Mouse (Mus musculus) hindbrain, embryonic 16.5 days (tissue): ENCODE results near the gene Bbs9. TPM values are rescaled to one million over a fixed set of nuclear protein-coding genes. Genes with fewer than 3 reads are reported as not detected.
"Not testable (repeated sequence)": the region's sequence is repeated elsewhere in the genome, so short reads cannot be mapped to it uniquely, and the experiment has no call there.

Source experiments
- ATAC-seq: fragments of 200-750 bp; cut with Nextera tagmentation; 2 replicates; pipeline ENCODE4 v1.8.0; 2017; ENCODE audit warnings: moderate TSS enrichment, moderate library complexity
- H3K27ac ChIP-seq: fragments of 300-500 bp; sonication (generic); 2 replicates; pipeline ENCODE4 v1.5.1; 2014; ENCODE audit warnings: low read depth, mild to moderate bottlenecking, control low read depth, low read length, moderate library complexity
- H3K27me3 ChIP-seq: fragments of 300-500 bp; sonication (generic); replicated peaks from 2 replicates; pipeline ENCODE4 v1.6.1; 2014; ENCODE audit warnings: low read length; ENCODE audit not compliant: control insufficient read depth, insufficient read depth
- H3K36me3 ChIP-seq: fragments of 300-500 bp; sonication (generic); 2 replicates; pipeline ENCODE4 v1.6.1; 2014; ENCODE audit warnings: mild to moderate bottlenecking, low read length, moderate library complexity, mixed read lengths; ENCODE audit not compliant: control insufficient read depth, insufficient read depth
- H3K4me1 ChIP-seq: fragments of 300-500 bp; sonication (generic); 2 replicates; pipeline ENCODE4 v1.6.1; 2014; ENCODE audit warnings: low read depth, low read length; ENCODE audit not compliant: control insufficient read depth, insufficient read depth
- H3K4me2 ChIP-seq: fragments of 300-500 bp; sonication (generic); 2 replicates; pipeline ENCODE4 v1.6.1; 2014; ENCODE audit warnings: mild to moderate bottlenecking, low read length, control low read depth, moderate library complexity
- H3K4me3 ChIP-seq: fragments of 300-500 bp; sonication (generic); 2 replicates; pipeline ENCODE4 v1.5.1; 2014; ENCODE audit warnings: mild to moderate bottlenecking, low read length, control low read depth, moderate library complexity
- H3K9ac ChIP-seq: fragments of 300-500 bp; sonication (generic); 2 replicates; pipeline ENCODE4 v1.6.1; 2014; ENCODE audit warnings: low read depth, mild to moderate bottlenecking, control low read depth, low read length, moderate library complexity
- H3K9me3 ChIP-seq: fragments of 300-500 bp; sonication (generic); 2 replicates; pipeline ENCODE4 v1.6.1; 2014; ENCODE audit warnings: mild to moderate bottlenecking, low read length, moderate library complexity; ENCODE audit not compliant: control insufficient read depth
- WGBS: fragments of 180-500 bp; shearing (Covaris S2); extraction: QIAGEN DNeasy Blood & Tissue Kit; methylation state at CpG from one replicate; pipeline ENCODE4 v1.1.7; 2014; 5-methylcytosine and 5-hydroxymethylcytosine counted together
- polyA plus RNA-seq: library from polyadenylated mRNA; unstranded; fragments of >200 nt; fragmentation: Nextera tagmentation; extraction: Ambion mirVana; gene quantifications from 2 replicates; pipeline ENCODE4 v1.2.1, GENCODE M21; 2015

The Bbs9 gene
- polyA plus RNA-seq, 1 experiment from 2014 or later, result 18.3 TPM

DNA sequence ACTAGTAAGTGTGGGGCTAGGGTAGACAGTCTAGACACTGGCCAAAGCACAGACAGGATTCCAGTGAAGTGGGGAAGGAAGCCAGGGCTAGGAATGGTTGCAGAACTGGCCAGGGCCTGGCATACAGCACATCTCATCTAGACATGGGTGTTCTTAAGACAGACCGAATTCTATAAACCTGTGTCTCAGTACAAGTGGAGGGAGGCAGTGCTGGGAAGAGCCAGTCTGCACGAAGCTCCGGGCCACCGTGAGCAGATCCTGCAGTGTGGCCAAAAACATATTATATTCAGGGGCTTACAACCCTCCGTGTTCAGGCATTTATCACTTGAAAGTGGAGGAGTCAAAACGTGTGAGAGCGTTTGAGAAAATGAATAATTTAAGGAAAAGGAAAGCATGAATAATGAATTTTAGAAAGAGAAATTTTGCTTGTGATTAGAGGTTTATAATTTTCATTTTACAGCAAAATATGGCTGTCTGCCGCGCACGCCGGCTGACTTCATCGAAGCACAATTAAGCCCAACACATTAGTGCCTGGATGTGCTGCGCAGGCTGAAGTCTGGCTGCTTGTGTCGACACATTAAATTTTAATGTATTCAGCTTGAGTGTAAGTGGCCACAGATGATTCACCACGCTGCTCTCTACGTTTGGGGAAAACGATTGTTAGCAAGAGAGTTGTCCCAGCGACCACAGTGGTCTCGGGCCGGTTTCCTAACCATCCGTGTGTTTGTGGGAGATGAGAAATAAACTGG, 353.9 kb downstream of the Bbs9 start:
- Histone ChIP-seq H3K9ac (no peak overlapping the region; the same call in 1 of the 2 replicates), H3K4me2 (peak overlapping the region; percentile 35), H3K9me3 (no peaks in the 10 kb centered on the region), H3K4me1 (peaks cover 6% of the 10 kb centered on the region), H3K27ac (no peak overlapping the region), H3K4me3 (no peak overlapping the region), H3K36me3 (no peaks in the 10 kb centered on the region), H3K27me3 (no peaks in the 10 kb centered on the region; the same call in 1 of the 2 replicates)
- WGBS, result 54% methylated on average over 21 of the region's 21 CpGs
- peak; percentile 62 for ATAC-seq

DNA sequence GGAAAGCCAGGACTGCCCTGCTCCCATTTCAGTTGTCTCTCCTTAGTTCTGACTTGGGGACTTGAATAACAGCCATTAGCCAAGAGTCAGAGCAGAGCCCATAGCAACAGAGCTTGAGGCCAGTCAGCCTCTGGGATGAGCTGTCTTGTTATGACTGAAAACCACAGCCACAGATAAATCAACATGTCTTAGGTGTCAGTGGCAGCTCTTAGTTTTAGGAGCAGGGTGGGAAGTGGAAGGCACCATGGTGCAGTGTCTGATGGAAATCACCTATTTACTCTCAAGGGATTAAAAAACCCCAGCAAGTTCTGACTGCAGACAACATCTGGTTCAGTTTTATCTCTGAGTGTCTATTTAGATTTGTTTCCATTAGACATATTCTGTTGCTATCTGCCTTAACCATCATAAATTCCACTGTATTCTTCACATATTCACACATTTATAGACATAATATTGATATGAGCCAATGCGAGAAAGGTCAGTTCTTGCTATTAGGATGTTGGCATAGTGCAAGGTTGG, 359.5 kb downstream of the Bbs9 start:
- Histone ChIP-seq H3K4me3 (no peak overlapping the region), H3K4me1 (peaks cover 3% of the 10 kb centered on the region), H3K9ac (no peak overlapping the region), H3K27me3 (no peaks in the 10 kb centered on the region; the same call in 1 of the 2 replicates), H3K27ac (no peak overlapping the region), H3K9me3 (no peaks in the 10 kb centered on the region), H3K4me2 (no peak overlapping the region), H3K36me3 (no peaks in the 10 kb centered on the region)
- ATAC-seq, result no peak
- WGBS, result 100% methylated on average over 1 of the region's 1 CpGs

DNA sequence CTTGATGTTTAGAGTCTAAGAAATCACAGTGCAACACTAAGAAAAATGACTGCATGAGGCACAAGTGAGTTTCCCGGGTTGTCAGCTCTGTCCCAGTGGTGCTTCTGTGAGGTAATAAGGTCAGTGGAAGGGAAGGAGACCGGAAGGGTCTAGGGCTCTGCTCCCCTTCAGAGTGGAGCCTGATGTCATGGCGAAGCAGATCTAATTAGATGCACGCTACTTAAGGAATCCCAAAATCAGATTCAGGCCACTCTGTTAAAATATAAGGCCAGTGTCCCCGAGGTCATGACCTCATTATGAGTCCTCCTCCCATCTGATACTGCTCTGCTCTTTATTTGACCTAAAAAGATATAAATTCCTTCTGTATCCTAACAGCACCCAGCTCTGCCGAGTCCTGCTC, 361.5 kb downstream of the Bbs9 start:
- Histone ChIP-seq H3K4me1 (no peaks in the 10 kb centered on the region), H3K9me3 (no peaks in the 10 kb centered on the region), H3K4me2 (no peak overlapping the region), H3K27ac (no peak overlapping the region), H3K4me3 (no peak overlapping the region), H3K36me3 (no peaks in the 10 kb centered on the region), H3K27me3 (no peaks in the 10 kb centered on the region), H3K9ac (no peak overlapping the region)
- ATAC-seq, result no peak
- WGBS, result 26% methylated on average over 6 of the region's 6 CpGs

DNA sequence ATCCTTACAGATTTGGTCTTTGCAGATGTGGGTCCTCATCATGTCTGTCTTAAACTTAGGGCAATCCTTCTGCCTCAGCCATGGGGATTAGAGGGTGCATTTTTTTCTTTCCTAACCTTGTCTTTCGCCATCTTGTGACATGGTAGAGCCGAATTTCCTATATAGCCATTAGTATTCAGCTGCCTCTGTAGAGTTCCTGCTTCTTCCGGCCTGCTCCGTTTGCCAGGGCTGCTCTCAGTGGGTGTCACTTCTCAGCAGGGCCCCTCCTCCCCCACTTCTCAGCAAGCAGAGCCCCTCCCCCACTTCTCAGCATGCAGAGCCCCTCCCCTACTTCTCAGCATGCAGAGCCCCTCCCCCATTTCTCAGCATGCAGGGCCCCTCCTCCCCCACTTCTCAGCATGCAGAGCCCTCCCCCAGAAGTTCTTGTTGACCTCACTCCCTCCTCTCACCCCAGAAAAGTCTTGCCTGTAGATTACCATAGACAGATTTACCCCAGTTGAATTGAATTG, 362.2 kb downstream of the Bbs9 start:
- 20% methylated on average over 4 of the region's 4 CpGs for WGBS
- Histone ChIP-seq H3K9me3 (no peaks in the 10 kb centered on the region), H3K27ac (no peak overlapping the region), H3K4me1 (no peaks in the 10 kb centered on the region), H3K36me3 (no peaks in the 10 kb centered on the region), H3K27me3 (no peaks in the 10 kb centered on the region), H3K4me3 (no peak overlapping the region), H3K4me2 (no peak overlapping the region), H3K9ac (no peak overlapping the region)
- ATAC-seq, result no peak

DNA sequence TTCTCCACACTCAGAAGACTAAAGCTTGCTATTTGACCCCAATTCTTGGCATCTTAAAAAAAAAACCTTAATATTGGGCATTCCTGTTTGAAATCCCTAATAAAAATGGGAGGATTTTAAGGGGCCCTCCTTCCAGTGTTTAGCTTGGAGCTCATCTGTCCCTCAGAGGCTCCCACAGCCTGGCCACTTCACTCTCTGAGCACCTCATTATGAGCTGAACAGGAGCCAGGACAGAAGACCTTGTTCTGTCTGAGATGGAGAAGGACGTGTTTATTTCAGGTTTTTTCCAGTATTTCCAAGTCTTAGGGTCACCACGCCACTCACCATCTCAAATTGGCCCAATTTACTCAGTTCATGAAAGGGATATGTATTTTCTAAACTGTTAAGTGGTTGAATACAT, 370.5 kb downstream of the Bbs9 start:
- 95% methylated on average over 2 of the region's 2 CpGs for WGBS
- H3K4me3 ChIP-seq, result no peak overlapping the region
- no peaks in the 10 kb centered on the region for H3K9me3 ChIP-seq
- H3K4me1 ChIP-seq, result no peaks in the 10 kb centered on the region
- H3K27ac ChIP-seq, result no peak overlapping the region
- no peak for ATAC-seq
- no peaks in the 10 kb centered on the region for H3K36me3 ChIP-seq
- no peak overlapping the region for H3K9ac ChIP-seq
- H3K4me2 ChIP-seq, result no peak overlapping the region
- H3K27me3 ChIP-seq, result no peaks in the 10 kb centered on the region

DNA sequence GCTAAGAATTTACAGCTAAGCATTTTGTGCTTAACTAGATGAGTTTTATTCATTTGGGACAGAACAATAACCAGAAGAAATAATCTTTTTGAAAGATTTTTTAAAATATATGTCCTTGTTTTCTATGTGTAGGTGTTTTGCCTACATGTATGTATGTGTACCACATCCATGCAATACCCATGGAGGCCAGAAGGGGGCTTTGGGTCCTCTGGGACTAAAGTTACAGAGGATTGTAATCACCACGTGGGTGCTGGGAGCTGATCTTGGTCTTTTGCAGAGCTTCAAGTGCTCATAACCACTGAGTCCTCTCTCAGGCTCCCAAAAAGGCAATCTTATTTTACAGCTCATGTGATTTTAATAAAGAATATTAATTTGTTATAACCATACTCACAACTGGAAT, 371.3 kb downstream of the Bbs9 start:
- no peak for ATAC-seq
- WGBS, result 76% methylated on average over 1 of the region's 1 CpGs
- Histone ChIP-seq H3K36me3 (no peaks in the 10 kb centered on the region), H3K9me3 (no peaks in the 10 kb centered on the region), H3K4me3 (no peak overlapping the region), H3K9ac (no peak overlapping the region), H3K4me1 (no peaks in the 10 kb centered on the region), H3K27me3 (no peaks in the 10 kb centered on the region), H3K27ac (no peak overlapping the region), H3K4me2 (no peak overlapping the region)

DNA sequence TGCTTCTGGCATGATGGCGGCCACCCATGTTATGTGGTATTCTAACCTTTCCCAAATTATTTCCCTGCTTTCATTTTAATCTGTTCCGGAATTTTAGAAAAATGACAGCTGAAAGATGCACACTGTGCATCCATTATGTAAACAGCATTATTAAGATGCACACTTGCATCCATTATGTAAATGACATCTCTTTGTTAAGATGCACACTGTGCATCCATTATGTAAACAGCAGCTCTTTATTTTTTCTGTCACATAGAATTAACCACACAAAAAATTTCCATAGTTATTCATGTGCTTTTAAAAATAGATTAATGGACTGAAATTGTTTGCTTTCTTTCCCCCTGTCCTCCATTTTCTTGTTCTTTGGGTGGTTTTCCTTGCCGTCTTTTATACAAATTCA, 373.3 kb downstream of the Bbs9 start:
- H3K9ac ChIP-seq, result no peak overlapping the region
- H3K27ac ChIP-seq, result no peak overlapping the region
- no peaks in the 10 kb centered on the region for H3K4me1 ChIP-seq
- no peaks in the 10 kb centered on the region for H3K9me3 ChIP-seq
- no peaks in the 10 kb centered on the region for H3K27me3 ChIP-seq
- no peak overlapping the region for H3K4me2 ChIP-seq
- 44% methylated on average over 3 of the region's 3 CpGs for WGBS
- no peaks in the 10 kb centered on the region for H3K36me3 ChIP-seq
- ATAC-seq, result peak; percentile 73
- H3K4me3 ChIP-seq, result no peak overlapping the region

DNA sequence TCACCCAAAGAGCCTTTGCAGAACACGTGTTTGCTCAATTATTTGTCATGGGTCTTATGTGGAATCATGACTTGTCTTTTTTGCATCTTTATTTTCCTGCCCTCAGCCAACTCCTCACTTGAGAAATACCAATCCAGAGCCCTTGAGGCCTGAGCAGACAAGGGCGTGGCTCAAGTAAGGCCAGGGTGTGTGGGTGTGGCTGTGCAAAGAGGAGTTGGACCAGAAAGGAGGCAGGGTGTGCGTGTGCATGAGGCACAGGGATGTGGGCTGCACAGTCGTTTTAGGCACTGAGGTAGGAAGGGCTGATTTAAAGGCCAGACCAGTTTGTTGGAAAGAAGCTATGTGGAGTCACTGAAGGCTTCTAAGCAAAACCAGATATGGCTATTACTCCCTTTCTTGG, 373.7 kb downstream of the Bbs9 start:
- Histone ChIP-seq H3K4me1 (no peaks in the 10 kb centered on the region), H3K9me3 (no peaks in the 10 kb centered on the region), H3K9ac (no peak overlapping the region), H3K4me2 (no peak overlapping the region), H3K27ac (no peak overlapping the region), H3K27me3 (no peaks in the 10 kb centered on the region), H3K4me3 (no peak overlapping the region), H3K36me3 (no peaks in the 10 kb centered on the region)
- ATAC-seq, result peak; percentile 50; the same call in 1 of the 2 replicates
- 48% methylated on average over 4 of the region's 4 CpGs for WGBS

DNA sequence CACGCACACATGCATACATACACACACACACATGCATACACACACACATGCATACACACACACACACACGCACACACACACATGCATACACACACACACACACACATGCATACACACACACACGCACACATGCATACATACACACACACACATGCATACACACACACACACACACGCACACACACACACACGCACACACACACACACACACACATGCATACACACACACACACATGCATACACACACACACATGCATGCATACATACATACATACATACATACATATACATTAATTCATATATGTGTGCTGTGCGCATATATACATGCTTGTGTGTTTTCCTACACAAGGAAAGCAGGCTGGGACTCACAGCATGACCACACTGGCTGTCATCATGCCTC, 393.6 kb downstream of the Bbs9 start:
- not testable (repeated sequence) for H3K4me3 ChIP-seq, H3K4me2 ChIP-seq, H3K36me3 ChIP-seq, H3K4me1 ChIP-seq, H3K9me3 ChIP-seq, H3K27me3 ChIP-seq, H3K9ac ChIP-seq, H3K27ac ChIP-seq, ATAC-seq
- WGBS, result 79% methylated on average over 6 of the region's 6 CpGs
